Mouse (Mus musculus) right cerebral cortex, adult 2 months (tissue): ENCODE data around the gene Uimc1.

Experiments used
- DNase-seq, 2 experiments: peaks; one replicate each; pipeline ENCODE4 v3.0.0; 2021 to 2022; ENCODE audit warnings: low spot score in 2 of 2

Uimc1 gene

GRCm38 (mm10) chr13:55040016-55040415 is 60.1 kb downstream of the Uimc1 start:
- no peak for DNase-seq

- DNase-seq, result no peak
These were observed 75.9 kb downstream of the Uimc1 start for GRCm38 (mm10) chr13:55024215-55024614.

- no peak for DNase-seq
These were observed 77.4 kb downstream of the Uimc1 start for GRCm38 (mm10) chr13:55022715-55023114.

GRCm38 (mm10) chr13:55022256-55022655 is 77.8 kb downstream of the Uimc1 start:
- no peak for DNase-seq

- DNase-seq, result no peak
These were observed 78.8 kb downstream of the Uimc1 start, which contains the start of gene Hk3 for GRCm38 (mm10) chr13:55021194-55021779. Gene Hk3 (minus strand): TSS chr13:55021385.

GRCm38 (mm10) chr13:55020051-55020450 is 80.0 kb downstream of the Uimc1 start:
- no peak for DNase-seq

- no peak for DNase-seq
These were observed 80.9 kb downstream of the Uimc1 start for GRCm38 (mm10) chr13:55019181-55019580.

GRCm38 (mm10) chr13:55018700-55019099 is 81.4 kb downstream of the Uimc1 start:
- DNase-seq, result no peak

GRCm38 (mm10) chr13:55017898-55018599 is 82.1 kb downstream of the Uimc1 start:
- no peak for DNase-seq

GRCm38 (mm10) chr13:55017154-55017897 is 82.8 kb downstream of the Uimc1 start:
- no peak for DNase-seq

GRCm38 (mm10) chr13:55014451-55014850 is 85.6 kb downstream of the Uimc1 start:
- DNase-seq, result no peak

GRCm38 (mm10) chr13:55013702-55014344 is 86.3 kb downstream of the Uimc1 start:
- DNase-seq, result no peak

GRCm38 (mm10) chr13:55011981-55012478 is 88.1 kb downstream of the Uimc1 start:
- no peak for DNase-seq

GRCm38 (mm10) chr13:55011103-55011502 is 89.0 kb downstream of the Uimc1 start:
- DNase-seq, result no peak

GRCm38 (mm10) chr13:55008589-55008988 is 91.5 kb downstream of the Uimc1 start:
- DNase-seq, result no peak

GRCm38 (mm10) chr13:55006415-55006742 is 93.7 kb downstream of the Uimc1 start:
- DNase-seq, result no peak

GRCm38 (mm10) chr13:55005691-55006414 is 94.2 kb downstream of the Uimc1 start:
- peak in 1 of 2 experiments; percentile 38 for DNase-seq

- no peak for DNase-seq
These were observed 95.5 kb downstream of the Uimc1 start for GRCm38 (mm10) chr13:55004646-55005045.

GRCm38 (mm10) chr13:55002090-55002489 is 98.0 kb downstream of the Uimc1 start:
- no peak for DNase-seq

- peak; percentile 67 to 71 for DNase-seq
These were observed 99.7 kb downstream of the Uimc1 start for GRCm38 (mm10) chr13:55000433-55000832.

GRCm38 (mm10) chr13:54997568-54997967 is 102.5 kb downstream of the Uimc1 start:
- DNase-seq, result no peak
